Mouse (Mus musculus): Measurements from ENCODE around the gene Nav1. TPM values are rescaled to one million over a fixed set of nuclear protein-coding genes. Genes with fewer than 3 reads are reported as not detected.
"Not testable (repeated sequence)": the region's sequence is repeated elsewhere in the genome, so short reads cannot be mapped to it uniquely, and the experiment has no call there.

Nav1 gene
- polyA plus RNA-seq, 2 experiments from 2014 or later: 0.22 to 0.61 TPM

- ATAC-seq: no peak
Observed at GRCm38 (mm10) chr1:135515633-135516238, 91.4 kb downstream of the Nav1 start.

- ATAC-seq: no peak
Observed at GRCm38 (mm10) chr1:135514913-135515632, 92.0 kb downstream of the Nav1 start.

- no peak for ATAC-seq
Observed at GRCm38 (mm10) chr1:135514046-135514445, 93.0 kb downstream of the Nav1 start.

- ATAC-seq: no peak
Observed at GRCm38 (mm10) chr1:135513464-135513863, 93.6 kb downstream of the Nav1 start.

- no peak for ATAC-seq
Observed at GRCm38 (mm10) chr1:135510346-135510977, 96.6 kb downstream of the Nav1 start.

GRCm38 (mm10) chr1:135509145-135510084 lies 97.7 kb downstream of the Nav1 start:
- no peak for ATAC-seq

- ATAC-seq: no peak
Observed at GRCm38 (mm10) chr1:135508349-135508634, 98.8 kb downstream of the Nav1 start.

- ATAC-seq: no peak
Observed at GRCm38 (mm10) chr1:135507572-135508348, 99.3 kb downstream of the Nav1 start.

GRCm38 (mm10) chr1:135505499-135505898 lies 101.6 kb downstream of the Nav1 start:
- no peak for ATAC-seq

GRCm38 (mm10) chr1:135503436-135503835 lies 103.7 kb downstream of the Nav1 start:
- no peak for ATAC-seq

GRCm38 (mm10) chr1:135502750-135503149 lies 104.3 kb downstream of the Nav1 start:
- ATAC-seq: no peak

- no peak for ATAC-seq
Observed at GRCm38 (mm10) chr1:135502135-135502534, 105.0 kb downstream of the Nav1 start.

- ATAC-seq: no peak
Observed at GRCm38 (mm10) chr1:135498455-135499358, 108.4 kb downstream of the Nav1 start.

GRCm38 (mm10) chr1:135495048-135495447 lies 112.0 kb downstream of the Nav1 start:
- ATAC-seq: no peak

GRCm38 (mm10) chr1:135493862-135494261 lies 113.2 kb downstream of the Nav1 start:
- no peak for ATAC-seq

- ATAC-seq: no peak
Observed at GRCm38 (mm10) chr1:135492406-135492805, 114.7 kb downstream of the Nav1 start.

GRCm38 (mm10) chr1:135490931-135491666 lies 116.0 kb downstream of the Nav1 start:
- ATAC-seq: no peak

- no peak for ATAC-seq
Observed at GRCm38 (mm10) chr1:135488879-135489278, 118.2 kb downstream of the Nav1 start.

GRCm38 (mm10) chr1:135485179-135485578 lies 121.9 kb downstream of the Nav1 start:
- no peak for ATAC-seq

- ATAC-seq: not testable (repeated sequence)
Observed at GRCm38 (mm10) chr1:135484503-135485051, 122.5 kb downstream of the Nav1 start.

Measured in activated CD4-positive, CD25-positive, alpha-beta regulatory T cell, adult 4 months (primary cell).